Mouse (Mus musculus): ENCODE data around the gene Krtap12-1. TPM values are rescaled to one million over a fixed set of nuclear protein-coding genes. Genes with fewer than 3 reads are reported as not detected.
"Not testable (repeated sequence)": the region's sequence is repeated elsewhere in the genome, so short reads cannot be mapped to it uniquely, and the experiment has no call there.

Gene Krtap12-1
- polyA plus RNA-seq, 1 experiment from 2014 or later, result not detected

DNA sequence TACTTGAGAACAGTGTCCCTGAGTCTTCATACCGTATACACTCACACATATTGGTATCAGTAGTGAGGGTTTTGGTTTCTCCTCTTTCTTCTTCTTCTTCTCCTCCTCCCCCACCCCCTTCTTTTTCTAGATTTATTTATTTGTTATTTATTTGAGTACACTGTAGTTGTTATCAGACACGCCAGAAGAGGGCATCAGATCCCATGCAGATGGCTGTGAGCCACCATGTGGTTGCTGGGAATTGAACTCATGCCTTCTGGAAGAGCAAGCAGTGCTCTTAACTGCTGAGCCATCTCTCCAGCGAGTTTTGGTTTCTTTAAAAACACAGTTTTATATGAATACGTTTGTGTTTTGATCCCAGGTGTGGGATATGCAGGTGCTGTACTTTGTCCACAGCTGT is 7.9 kb downstream of the Krtap12-1 start:
- H3K4me2 ChIP-seq (ENCODE audit: low read length), result no peak overlapping the region
- H3K4me1 ChIP-seq (ENCODE audit: control insufficient read depth, insufficient read depth, low read length), result no peaks in the 10 kb centered on the region
- WGBS, result 69% methylated on average over 4 of the region's 4 CpGs
- H3K27me3 ChIP-seq (ENCODE audit: control insufficient read depth, insufficient read depth, low read length), result no peaks in the 10 kb centered on the region
- H3K36me3 ChIP-seq (ENCODE audit: control insufficient read depth, insufficient read depth, low read length), result no peaks in the 10 kb centered on the region
- DNase-seq (peak; percentile 12), ATAC-seq (ENCODE audit: low FRiP score, low TSS enrichment) (no peak)
- H3K9me3 ChIP-seq (ENCODE audit: control insufficient read depth, low read length), result no peaks in the 10 kb centered on the region
- H3K9ac ChIP-seq (replicated peaks; ENCODE audit: low read length), result no peak overlapping the region
- H3K4me3 ChIP-seq (replicated peaks; ENCODE audit: low read depth, low read length), result no peak overlapping the region
- H3K27ac ChIP-seq (replicated peaks; ENCODE audit: low read depth, low read length), result no peak overlapping the region

DNA sequence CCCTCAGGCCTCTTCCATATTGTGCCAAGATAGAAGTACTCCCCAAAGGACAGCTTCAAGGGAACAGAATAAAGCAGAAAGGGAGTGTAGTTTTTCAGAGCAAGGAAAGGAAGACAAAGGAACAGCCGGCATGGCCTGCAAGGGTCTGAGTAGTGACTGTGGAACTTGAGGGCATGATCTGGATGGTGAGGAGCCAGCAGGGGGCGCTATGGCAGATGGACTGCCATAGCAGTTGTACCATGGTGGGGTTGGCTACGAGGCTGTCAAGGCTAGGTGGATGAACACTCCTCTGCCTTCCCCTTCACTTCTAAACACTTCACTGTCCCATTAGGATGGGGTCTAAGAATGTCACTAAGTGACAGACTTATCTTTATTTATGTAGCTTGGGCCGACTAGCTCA is 8.8 kb downstream of the Krtap12-1 start:
- WGBS, result 48% methylated on average over 4 of the region's 4 CpGs
- peak; percentile 20 for DNase-seq
- Histone ChIP-seq H3K9me3 (ENCODE audit: control insufficient read depth, low read length) (no peaks in the 10 kb centered on the region), H3K4me3 (replicated peaks; ENCODE audit: low read depth, low read length) (no peak overlapping the region), H3K36me3 (ENCODE audit: control insufficient read depth, insufficient read depth, low read length) (no peaks in the 10 kb centered on the region), H3K4me1 (ENCODE audit: control insufficient read depth, insufficient read depth, low read length) (no peaks in the 10 kb centered on the region), H3K27ac (replicated peaks; ENCODE audit: low read depth, low read length) (no peak overlapping the region), H3K4me2 (ENCODE audit: low read length) (no peak overlapping the region), H3K27me3 (ENCODE audit: control insufficient read depth, insufficient read depth, low read length) (no peaks in the 10 kb centered on the region), H3K9ac (replicated peaks; ENCODE audit: low read length) (no peak overlapping the region)
- no peak for ATAC-seq (ENCODE audit: low FRiP score, low TSS enrichment)

DNA sequence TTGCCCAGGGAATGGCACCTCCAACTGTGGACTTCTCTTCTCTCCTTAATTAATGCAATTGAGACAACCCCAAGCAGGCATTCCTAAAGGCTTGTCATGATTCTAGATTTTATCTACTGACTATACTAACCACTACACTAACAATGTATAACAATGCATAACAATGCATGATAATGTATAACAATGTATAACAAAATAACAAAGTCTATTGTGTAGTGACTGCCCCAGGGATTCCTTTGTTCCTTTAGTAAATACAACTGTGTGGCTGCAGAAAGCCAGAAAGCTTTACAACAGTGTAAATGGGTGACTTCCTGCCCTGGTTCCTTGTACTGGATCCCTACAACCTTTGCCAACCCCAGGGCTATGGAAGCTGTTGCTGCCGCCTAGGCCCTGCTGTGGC is 15.5 kb downstream of the Krtap12-1 start:
- ATAC-seq (ENCODE audit: low FRiP score, low TSS enrichment) (no peak), DNase-seq (no peak)
- Histone ChIP-seq H3K4me2 (ENCODE audit: low read length) (no peak overlapping the region), H3K27ac (replicated peaks; ENCODE audit: low read depth, low read length) (no peak overlapping the region), H3K9me3 (ENCODE audit: control insufficient read depth, low read length) (no peaks in the 10 kb centered on the region), H3K27me3 (ENCODE audit: control insufficient read depth, insufficient read depth, low read length) (no peaks in the 10 kb centered on the region), H3K36me3 (ENCODE audit: control insufficient read depth, insufficient read depth, low read length) (no peaks in the 10 kb centered on the region), H3K4me1 (ENCODE audit: control insufficient read depth, insufficient read depth, low read length) (no peaks in the 10 kb centered on the region), H3K9ac (replicated peaks; ENCODE audit: low read length) (no peak overlapping the region), H3K4me3 (replicated peaks; ENCODE audit: low read depth, low read length) (no peak overlapping the region)
- 90% methylated on average over 1 of the region's 1 CpGs for WGBS

DNA sequence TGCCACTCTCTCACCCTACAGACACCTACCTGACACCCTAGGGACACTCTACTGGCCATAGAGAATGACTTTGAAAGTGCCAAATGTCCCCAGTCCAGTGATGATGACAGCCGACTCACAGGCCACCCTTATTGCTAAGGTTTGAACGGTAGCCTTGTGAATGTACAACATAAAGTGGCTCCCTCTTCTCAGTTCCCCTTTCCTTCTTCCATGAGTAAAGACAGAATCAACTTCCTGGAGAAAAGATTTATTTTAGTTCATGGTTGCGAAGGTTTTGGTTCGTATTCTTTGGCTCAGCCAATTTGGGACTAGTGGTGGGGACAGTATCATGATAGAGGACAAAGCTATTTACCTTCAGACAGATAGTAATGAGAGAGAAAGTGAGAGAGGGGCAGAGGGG is 18.5 kb downstream of the Krtap12-1 start:
- Histone ChIP-seq H3K9ac (replicated peaks; ENCODE audit: low read length) (no peak overlapping the region), H3K4me2 (ENCODE audit: low read length) (no peak overlapping the region), H3K9me3 (ENCODE audit: control insufficient read depth, low read length) (no peaks in the 10 kb centered on the region), H3K4me3 (replicated peaks; ENCODE audit: low read depth, low read length) (no peak overlapping the region), H3K36me3 (ENCODE audit: control insufficient read depth, insufficient read depth, low read length) (no peaks in the 10 kb centered on the region), H3K27me3 (ENCODE audit: control insufficient read depth, insufficient read depth, low read length) (no peaks in the 10 kb centered on the region), H3K27ac (replicated peaks; ENCODE audit: low read depth, low read length) (no peak overlapping the region), H3K4me1 (ENCODE audit: control insufficient read depth, insufficient read depth, low read length) (no peaks in the 10 kb centered on the region)
- no peak for DNase-seq
- ATAC-seq (ENCODE audit: low FRiP score, low TSS enrichment), result no peak
- WGBS, result 92% methylated on average over 4 of the region's 4 CpGs

DNA sequence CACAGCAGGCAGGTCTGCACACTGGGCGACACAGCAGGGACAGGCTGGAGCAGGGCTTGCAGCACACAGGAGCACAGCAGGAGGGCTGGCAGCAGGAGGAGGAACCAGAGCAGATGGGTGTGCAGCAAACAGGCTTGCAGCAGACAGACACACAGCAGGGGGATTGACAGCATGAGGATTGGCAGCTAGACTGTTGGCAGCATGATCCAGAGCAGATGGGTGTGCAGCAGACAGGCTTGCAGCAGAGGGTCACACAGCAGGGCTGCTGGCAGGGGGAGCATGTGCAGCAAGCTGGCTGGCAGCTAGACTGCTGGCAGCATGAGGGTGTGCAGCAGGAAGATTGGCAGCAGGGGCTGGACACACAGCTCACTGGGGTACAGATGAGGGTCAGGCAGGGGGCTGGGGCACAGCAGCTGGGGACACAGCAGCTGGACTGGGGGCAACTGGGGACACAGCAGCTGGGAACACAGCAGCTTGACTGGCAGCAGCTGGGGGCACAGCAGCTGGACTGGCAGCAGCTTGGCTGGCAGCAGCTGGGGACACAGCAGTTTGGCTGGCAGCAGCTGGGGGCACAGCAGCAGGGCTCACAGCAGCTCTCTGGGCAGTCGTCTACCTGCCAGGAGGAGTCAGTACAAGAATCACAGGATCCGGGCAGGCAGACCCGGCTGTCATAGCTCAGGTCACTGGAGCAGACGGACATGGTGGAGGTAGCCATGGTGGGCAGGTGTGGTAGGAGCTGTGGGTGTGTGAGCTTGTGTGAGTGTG is 21.7 kb downstream of the Krtap12-1 start, which contains the start of gene Gm18596:
Gm18596 (minus strand) TSS at position 715 of the 765 bp plus-strand sequence.
- DNase-seq; H3K4me2 ChIP-seq (ENCODE audit: low read length): not testable (repeated sequence)
- 58% methylated on average over 4 of the region's 5 CpGs for WGBS

DNA sequence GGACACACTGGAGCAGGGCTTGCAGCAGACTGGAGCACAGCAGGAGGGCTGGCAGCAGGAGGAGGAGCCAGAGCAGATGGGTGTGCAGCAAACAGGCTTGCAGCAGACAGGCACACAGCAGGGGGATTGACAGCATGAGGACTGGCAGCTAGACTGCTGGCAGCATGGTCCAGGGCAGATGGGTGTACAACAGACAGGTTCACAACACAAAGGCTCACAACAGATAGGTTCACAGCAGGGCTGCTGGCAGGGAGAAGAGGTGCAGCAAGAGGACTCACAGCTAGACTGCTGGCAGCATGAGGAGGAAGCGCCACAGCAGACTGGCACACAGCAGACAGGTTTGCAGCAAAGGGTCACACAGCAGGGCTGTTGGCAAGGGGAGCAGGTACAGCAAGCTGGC is 30.3 kb downstream of the Krtap12-1 start:
- not testable (repeated sequence) for H3K4me1 ChIP-seq (ENCODE audit: control insufficient read depth, insufficient read depth, low read length); H3K9me3 ChIP-seq (ENCODE audit: control insufficient read depth, low read length); H3K27me3 ChIP-seq (ENCODE audit: control insufficient read depth, insufficient read depth, low read length); H3K27ac ChIP-seq (replicated peaks; ENCODE audit: low read depth, low read length); DNase-seq; H3K9ac ChIP-seq (replicated peaks; ENCODE audit: low read length); H3K4me3 ChIP-seq (replicated peaks; ENCODE audit: low read depth, low read length); H3K36me3 ChIP-seq (ENCODE audit: control insufficient read depth, insufficient read depth, low read length); ATAC-seq (ENCODE audit: low FRiP score, low TSS enrichment); H3K4me2 ChIP-seq (ENCODE audit: low read length)
- 90% methylated on average over 1 of the region's 1 CpGs for WGBS

More for the DNA sequence above, 21.7 kb downstream of the Krtap12-1 start, which contains the start of gene Gm18596:
- H3K36me3 ChIP-seq (ENCODE audit: control insufficient read depth, insufficient read depth, low read length); H3K4me3 ChIP-seq (replicated peaks; ENCODE audit: low read depth, low read length); H3K9me3 ChIP-seq (ENCODE audit: control insufficient read depth, low read length); H3K9ac ChIP-seq (replicated peaks; ENCODE audit: low read length); H3K27me3 ChIP-seq (ENCODE audit: control insufficient read depth, insufficient read depth, low read length); H3K27ac ChIP-seq (replicated peaks; ENCODE audit: low read depth, low read length); H3K4me1 ChIP-seq (ENCODE audit: control insufficient read depth, insufficient read depth, low read length); ATAC-seq (ENCODE audit: low FRiP score, low TSS enrichment): not testable (repeated sequence)

DNA sequence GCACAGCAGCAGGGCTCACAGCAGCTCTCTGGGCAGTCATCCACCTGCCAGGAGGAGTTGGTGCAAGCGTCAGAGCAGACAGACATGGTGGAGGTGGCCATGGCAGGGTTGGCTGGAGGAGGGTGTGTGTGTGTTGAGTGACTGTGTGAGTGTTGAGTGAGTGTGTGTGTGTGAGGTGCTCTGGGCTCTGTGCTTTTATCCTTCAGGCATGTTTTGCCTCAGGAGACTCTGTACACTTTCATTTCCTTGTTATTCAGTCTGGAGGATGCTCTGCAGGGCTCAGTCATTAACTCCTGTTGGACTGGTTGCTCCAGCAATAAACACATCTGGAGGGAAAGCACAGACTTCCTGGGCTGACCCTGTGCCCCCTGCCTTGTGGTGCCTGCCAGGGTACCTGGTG is 30.9 kb downstream of the Krtap12-1 start, which contains the start of gene Gm9736:
Gm9736 (minus strand) TSS at position 101 of the 400 bp plus-strand sequence.
- not testable (repeated sequence) for H3K4me1 ChIP-seq (ENCODE audit: control insufficient read depth, insufficient read depth, low read length); H3K4me3 ChIP-seq (replicated peaks; ENCODE audit: low read depth, low read length); H3K9me3 ChIP-seq (ENCODE audit: control insufficient read depth, low read length); H3K4me2 ChIP-seq (ENCODE audit: low read length); H3K27ac ChIP-seq (replicated peaks; ENCODE audit: low read depth, low read length); H3K36me3 ChIP-seq (ENCODE audit: control insufficient read depth, insufficient read depth, low read length); DNase-seq; ATAC-seq (ENCODE audit: low FRiP score, low TSS enrichment); H3K9ac ChIP-seq (replicated peaks; ENCODE audit: low read length); H3K27me3 ChIP-seq (ENCODE audit: control insufficient read depth, insufficient read depth, low read length)
- WGBS, result 63% methylated on average over 1 of the region's 1 CpGs

DNA sequence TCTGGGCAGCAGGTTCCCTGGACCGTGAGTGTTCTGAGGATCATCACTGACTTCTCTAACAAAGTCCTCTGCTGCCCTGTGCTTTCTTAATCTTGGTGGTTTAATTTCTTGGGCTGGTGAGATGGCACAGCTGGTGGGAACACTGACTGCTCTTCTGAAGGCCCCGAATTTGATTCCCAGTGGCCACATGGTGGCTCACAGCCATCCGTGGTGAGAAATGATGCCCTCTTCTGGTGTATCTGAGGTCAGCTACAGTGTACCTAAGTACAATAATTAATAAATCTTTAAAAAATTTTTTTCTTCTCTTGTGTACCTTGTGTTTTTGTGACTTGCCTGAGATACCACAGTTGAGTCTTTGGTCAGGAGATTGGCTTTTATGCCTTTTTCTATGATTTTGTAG is 31.9 kb downstream of the Krtap12-1 start:
- WGBS, result 62% methylated on average over 3 of the region's 3 CpGs
- H3K4me1 ChIP-seq (ENCODE audit: control insufficient read depth, insufficient read depth, low read length); H3K4me3 ChIP-seq (replicated peaks; ENCODE audit: low read depth, low read length); H3K27ac ChIP-seq (replicated peaks; ENCODE audit: low read depth, low read length); H3K27me3 ChIP-seq (ENCODE audit: control insufficient read depth, insufficient read depth, low read length); H3K9me3 ChIP-seq (ENCODE audit: control insufficient read depth, low read length); H3K9ac ChIP-seq (replicated peaks; ENCODE audit: low read length); H3K4me2 ChIP-seq (ENCODE audit: low read length); H3K36me3 ChIP-seq (ENCODE audit: control insufficient read depth, insufficient read depth, low read length); ATAC-seq (ENCODE audit: low FRiP score, low TSS enrichment); DNase-seq: not testable (repeated sequence)

DNA sequence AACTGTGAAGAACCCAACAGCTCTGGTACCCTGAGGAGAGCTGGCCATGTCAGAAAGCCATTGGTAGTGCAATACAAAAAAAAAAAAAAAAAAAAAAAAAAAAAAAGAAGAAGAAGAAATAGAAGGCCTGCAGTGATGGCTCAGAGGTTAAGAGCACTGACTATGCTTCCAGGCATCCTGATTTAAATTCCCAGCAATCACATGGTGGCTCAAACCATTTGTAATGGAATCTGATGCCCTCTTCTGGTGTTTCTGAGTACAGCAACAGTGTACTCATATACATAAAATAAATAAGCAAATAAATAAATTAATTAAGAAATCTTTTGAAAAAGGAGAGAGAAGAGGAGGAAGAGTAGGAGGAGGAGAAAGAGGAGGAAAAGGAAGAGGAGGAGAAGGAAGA is 33.0 kb downstream of the Krtap12-1 start:
- no peaks in the 10 kb centered on the region for H3K9me3 ChIP-seq (ENCODE audit: control insufficient read depth, low read length)
- H3K4me2 ChIP-seq (ENCODE audit: low read length), result no peak overlapping the region
- no peaks in the 10 kb centered on the region for H3K4me1 ChIP-seq (ENCODE audit: control insufficient read depth, insufficient read depth, low read length)
- H3K4me3 ChIP-seq (replicated peaks; ENCODE audit: low read depth, low read length), result no peak overlapping the region
- H3K27me3 ChIP-seq (ENCODE audit: control insufficient read depth, insufficient read depth, low read length), result no peaks in the 10 kb centered on the region
- DNase-seq (no peak), ATAC-seq (ENCODE audit: low FRiP score, low TSS enrichment) (no peak)
- no peak overlapping the region for H3K9ac ChIP-seq (replicated peaks; ENCODE audit: low read length)
- no peaks in the 10 kb centered on the region for H3K36me3 ChIP-seq (ENCODE audit: control insufficient read depth, insufficient read depth, low read length)
- H3K27ac ChIP-seq (replicated peaks; ENCODE audit: low read depth, low read length), result no peak overlapping the region

All from midbrain, embryonic 14.5 days (tissue).